Mouse (Mus musculus) forebrain, embryonic 14.5 days (tissue): ENCODE data around the gene Rasef. TPM values are rescaled to one million over a fixed set of nuclear protein-coding genes. Genes with fewer than 3 reads are reported as not detected.
A peak's percentile ranks its signal among the peaks of the same experiment; 100 is the strongest.

Source experiments
- ATAC-seq: fragments of 200-750 bp; cut with Nextera tagmentation; 2 replicates; pipeline ENCODE4 v1.8.0; 2017; ENCODE audit warnings: mild to moderate bottlenecking, moderate library complexity
- DNase-seq: peaks from one replicate; pipeline ENCODE4 v3.0.0-alpha.2; 2015; ENCODE audit warnings: low spot score
- H3K27ac ChIP-seq: fragments of 300-500 bp; sonication (generic); 2 replicates; pipeline ENCODE4 v1.5.1; 2014; ENCODE audit warnings: low read depth, mild to moderate bottlenecking, control low read depth, low read length, moderate library complexity
- H3K27me3 ChIP-seq: fragments of 300-500 bp; sonication (generic); replicated peaks from 2 replicates; pipeline ENCODE4 v1.6.1; 2014; ENCODE audit warnings: low read length, control low read depth, mixed read lengths; ENCODE audit not compliant: control insufficient read depth, insufficient read depth
- H3K36me3 ChIP-seq: fragments of 300-500 bp; sonication (generic); 2 replicates; pipeline ENCODE4 v1.6.1; 2014; ENCODE audit warnings: low read length, control low read depth; ENCODE audit not compliant: control insufficient read depth, insufficient read depth
- H3K4me1 ChIP-seq: fragments of 300-500 bp; sonication (generic); 2 replicates; pipeline ENCODE4 v1.6.1; 2014; ENCODE audit warnings: antibody characterized with exemption, low read length, control low read depth; ENCODE audit not compliant: control insufficient read depth, insufficient read depth
- H3K4me2 ChIP-seq: fragments of 300-500 bp; sonication (generic); 2 replicates; pipeline ENCODE4 v1.6.1; 2014; ENCODE audit warnings: mild to moderate bottlenecking, control low read depth, low read length
- H3K4me3 ChIP-seq: fragments of 300-500 bp; sonication (generic); 2 replicates; pipeline ENCODE4 v1.5.1; 2014; ENCODE audit warnings: low read depth, low read length, control low read depth
- H3K9ac ChIP-seq: fragments of 300-500 bp; sonication (generic); 2 replicates; pipeline ENCODE4 v1.6.1; 2014; ENCODE audit warnings: mild to moderate bottlenecking, low read length, control low read depth, moderate library complexity
- H3K9me3 ChIP-seq: fragments of 300-500 bp; sonication (generic); replicated peaks from 2 replicates; pipeline ENCODE4 v1.6.1; 2016; ENCODE audit warnings: low read length, control low read depth, mixed read lengths; ENCODE audit not compliant: control insufficient read depth
- WGBS: fragments of 180-500 bp; shearing (Covaris S2); extraction: QIAGEN DNeasy Blood & Tissue Kit; methylation state at CpG from one replicate; pipeline ENCODE4 v1.1.7; 2014; 5-methylcytosine and 5-hydroxymethylcytosine counted together
- polyA plus RNA-seq: library from polyadenylated mRNA; unstranded; fragments of >200 nt; fragmentation: Nextera tagmentation; extraction: Ambion mirVana; gene quantifications from 2 replicates; pipeline ENCODE4 v1.2.1, GENCODE M21; 2014

Rasef gene
- 0.05 and 0.10 TPM in 2 replicates for polyA plus RNA-seq

DNA sequence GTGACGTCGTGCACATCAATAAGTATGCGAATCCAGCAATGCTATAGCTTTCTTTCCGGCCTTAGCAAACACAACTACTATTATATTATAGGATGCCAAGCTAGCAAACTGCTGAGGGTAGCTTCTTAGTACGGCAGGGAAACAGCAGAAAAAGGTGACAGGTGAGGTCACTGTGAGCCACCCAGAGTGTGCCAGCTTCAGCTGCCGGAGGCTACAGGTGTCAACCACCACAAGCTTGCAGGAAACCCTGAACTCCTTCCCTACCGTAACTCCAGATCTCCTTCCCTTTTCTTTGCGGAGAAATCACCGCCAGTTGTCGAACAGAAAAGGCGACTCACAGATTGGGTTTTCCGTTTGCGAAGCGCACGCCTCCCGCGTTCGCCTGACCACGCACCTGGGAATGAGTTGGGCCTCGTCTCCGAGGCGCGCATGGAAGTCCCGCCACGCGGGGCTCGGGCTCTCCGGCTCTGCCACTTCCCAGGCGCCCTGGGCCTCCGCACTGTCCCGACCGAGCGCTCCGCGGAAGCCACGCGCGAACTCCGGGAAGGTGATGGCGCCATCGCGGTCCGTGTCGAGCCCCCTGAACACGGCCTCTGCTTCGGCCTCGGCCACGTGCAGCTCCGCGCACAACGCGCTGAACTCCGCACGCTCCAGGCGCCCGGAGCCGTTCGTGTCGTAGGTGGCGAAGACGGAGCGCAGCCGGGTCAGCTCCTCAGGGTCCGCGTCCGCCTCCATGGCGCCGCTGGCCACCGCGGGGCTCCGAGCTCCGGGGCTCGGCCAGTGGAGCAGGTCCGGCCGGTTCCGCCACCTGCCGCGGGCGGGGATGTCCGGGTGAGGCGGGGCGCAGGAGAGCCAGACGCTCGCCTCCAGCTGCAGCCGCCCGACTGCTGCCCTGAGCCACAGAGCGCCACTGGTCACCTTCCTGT, at the start of gene Rasef:
Gene Rasef, minus strand, starts transcription at position 735 of the 926 bp plus-strand sequence.
- 5% methylated on average over 87 of the region's 87 CpGs for WGBS
- ATAC-seq = peak; percentile 80
- peak within 1 kb of the TSS; percentile 49 for H3K4me3 ChIP-seq
- H3K4me2 ChIP-seq = peak within 1 kb of the TSS; percentile 98
- H3K9me3 ChIP-seq = no peaks in the 10 kb centered on the region
- H3K4me1 ChIP-seq = peaks cover 4% of the 10 kb centered on the region; the same call in 1 of the 2 replicates
- H3K36me3 ChIP-seq = no peaks in the 10 kb centered on the region
- H3K27ac ChIP-seq = no peak within 1 kb of the TSS; the same call in 1 of the 2 replicates
- DNase-seq = peak; percentile 16
- H3K9ac ChIP-seq = peak within 1 kb of the TSS; percentile 66
- 0 out of 2 replicates have a peak, but pooled peaks cover 6% of the 10 kb centered on the region for H3K27me3 ChIP-seq

DNA sequence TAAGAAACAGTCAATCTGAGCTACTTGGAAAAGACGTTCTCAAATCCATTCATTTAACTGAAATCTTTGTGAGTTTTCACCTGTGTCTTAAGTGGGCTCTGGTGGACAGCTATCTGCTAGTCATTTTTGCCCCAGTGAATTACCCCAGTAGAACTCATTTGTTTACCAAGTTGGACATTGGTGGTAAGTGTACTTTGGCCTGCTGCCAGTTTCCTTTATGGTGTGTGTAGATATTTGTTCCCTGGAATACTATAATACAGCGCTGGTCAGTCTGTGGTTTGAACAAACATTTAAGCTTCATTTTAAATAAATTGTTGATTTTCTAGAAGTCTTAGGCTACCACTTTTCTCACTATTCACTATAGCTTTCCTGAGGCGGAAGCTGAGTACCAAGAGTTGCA, 35.8 kb upstream of the Rasef start:
- ATAC-seq = no peak
- WGBS = 90% methylated on average over 3 of the region's 3 CpGs

DNA sequence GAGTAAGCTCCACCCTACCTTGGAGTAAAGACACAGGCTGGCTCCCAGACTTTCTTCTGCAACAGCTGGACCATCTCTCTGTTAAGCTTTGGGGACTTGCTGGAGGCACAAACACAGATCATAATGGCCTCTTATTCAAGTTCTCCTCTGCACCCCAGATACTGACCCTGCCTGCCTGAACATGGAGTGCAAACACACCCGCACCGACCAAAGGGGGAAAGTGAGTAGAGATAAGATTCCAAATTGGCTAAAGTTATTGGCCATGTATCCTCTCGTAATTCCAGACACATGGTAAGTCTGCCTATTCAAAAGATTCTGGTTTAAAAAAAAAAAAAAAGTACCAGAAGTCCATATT, 369 bp upstream of the Rasef start:
- Histone ChIP-seq H3K27me3 (0 out of 2 replicates have a peak, but pooled peaks cover 6% of the 10 kb centered on the region), H3K36me3 (no peaks in the 10 kb centered on the region), H3K9me3 (no peaks in the 10 kb centered on the region), H3K4me1 (peaks cover 4% of the 10 kb centered on the region; the same call in 1 of the 2 replicates), H3K9ac (peak overlapping the region; percentile 66), H3K4me2 (peak overlapping the region; percentile 98), H3K4me3 (peak overlapping the region; percentile 49), H3K27ac (no peak overlapping the region)
- DNase-seq (peak; percentile 6), ATAC-seq (no peak; the same call in 1 of the 2 replicates)
- 49% methylated on average over 3 of the region's 3 CpGs for WGBS

More for the DNA sequence above, 35.8 kb upstream of the Rasef start:
- Histone ChIP-seq H3K27me3 (no peaks in the 10 kb centered on the region), H3K36me3 (no peaks in the 10 kb centered on the region), H3K4me2 (no peak overlapping the region), H3K4me1 (no peaks in the 10 kb centered on the region), H3K4me3 (no peak overlapping the region), H3K9me3 (no peaks in the 10 kb centered on the region), H3K9ac (no peak overlapping the region), H3K27ac (no peak overlapping the region)
- DNase-seq = no peak

GRCm38 (mm10) chr4:73789534-73789933, 1.3 kb downstream of the Rasef start:
- H3K9ac ChIP-seq = no peak overlapping the region
- H3K4me3 ChIP-seq = no peak overlapping the region
- peaks cover 4% of the 10 kb centered on the region; the same call in 1 of the 2 replicates for H3K4me1 ChIP-seq
- H3K27ac ChIP-seq = no peak overlapping the region
- no peak overlapping the region for H3K4me2 ChIP-seq
- H3K27me3 ChIP-seq = 0 out of 2 replicates have a peak, but pooled peaks cover 6% of the 10 kb centered on the region
- 65% methylated on average over 6 of the region's 6 CpGs for WGBS
- H3K9me3 ChIP-seq = no peaks in the 10 kb centered on the region
- DNase-seq (no peak), ATAC-seq (no peak)
- H3K36me3 ChIP-seq = no peaks in the 10 kb centered on the region

GRCm38 (mm10) chr4:73788076-73788730, 2.6 kb downstream of the Rasef start:
- 0 out of 2 replicates have a peak, but pooled peaks cover 6% of the 10 kb centered on the region for H3K27me3 ChIP-seq
- H3K9ac ChIP-seq = no peak overlapping the region
- no peaks in the 10 kb centered on the region for H3K36me3 ChIP-seq
- WGBS = 92% methylated on average over 7 of the region's 7 CpGs
- ATAC-seq (no peak), DNase-seq (no peak)
- H3K4me2 ChIP-seq = no peak overlapping the region
- peaks cover 4% of the 10 kb centered on the region; the same call in 1 of the 2 replicates for H3K4me1 ChIP-seq
- H3K9me3 ChIP-seq = no peaks in the 10 kb centered on the region
- H3K27ac ChIP-seq = no peak overlapping the region
- no peak overlapping the region for H3K4me3 ChIP-seq

GRCm38 (mm10) chr4:73784147-73784546, 6.6 kb downstream of the Rasef start:
- H3K36me3 ChIP-seq = no peaks in the 10 kb centered on the region
- H3K27me3 ChIP-seq = no peaks in the 10 kb centered on the region
- ATAC-seq (no peak), DNase-seq (no peak)
- no peak overlapping the region for H3K9ac ChIP-seq
- H3K4me2 ChIP-seq = no peak overlapping the region
- no peak overlapping the region for H3K4me3 ChIP-seq
- H3K27ac ChIP-seq = no peak overlapping the region
- no peaks in the 10 kb centered on the region for H3K9me3 ChIP-seq
- H3K4me1 ChIP-seq = no peaks in the 10 kb centered on the region
- 85% methylated on average over 1 of the region's 1 CpGs for WGBS

- Histone ChIP-seq H3K36me3 (no peaks in the 10 kb centered on the region), H3K27ac (no peak overlapping the region), H3K9me3 (no peaks in the 10 kb centered on the region), H3K9ac (no peak overlapping the region), H3K4me2 (no peak overlapping the region), H3K27me3 (no peaks in the 10 kb centered on the region), H3K4me1 (no peaks in the 10 kb centered on the region), H3K4me3 (no peak overlapping the region)
- ATAC-seq (no peak), DNase-seq (no peak)
- 88% methylated on average over 3 of the region's 3 CpGs for WGBS
Measured at GRCm38 (mm10) chr4:73781061-73781460, 9.7 kb downstream of the Rasef start.

GRCm38 (mm10) chr4:73775266-73775665, 15.5 kb downstream of the Rasef start:
- no peak for DNase-seq

More at GRCm38 (mm10) chr4:73775266-73775665, 15.5 kb downstream of the Rasef start:
- WGBS = 87% methylated on average over 2 of the region's 2 CpGs
- Histone ChIP-seq H3K4me2 (no peak overlapping the region), H3K36me3 (no peaks in the 10 kb centered on the region), H3K27me3 (no peaks in the 10 kb centered on the region), H3K4me3 (no peak overlapping the region), H3K9me3 (no peaks in the 10 kb centered on the region), H3K9ac (no peak overlapping the region), H3K4me1 (no peaks in the 10 kb centered on the region), H3K27ac (no peak overlapping the region)
- no peak for ATAC-seq
